23 mouse cellular contexts compared by ENCODE assay signal in the genomic region with DNA sequence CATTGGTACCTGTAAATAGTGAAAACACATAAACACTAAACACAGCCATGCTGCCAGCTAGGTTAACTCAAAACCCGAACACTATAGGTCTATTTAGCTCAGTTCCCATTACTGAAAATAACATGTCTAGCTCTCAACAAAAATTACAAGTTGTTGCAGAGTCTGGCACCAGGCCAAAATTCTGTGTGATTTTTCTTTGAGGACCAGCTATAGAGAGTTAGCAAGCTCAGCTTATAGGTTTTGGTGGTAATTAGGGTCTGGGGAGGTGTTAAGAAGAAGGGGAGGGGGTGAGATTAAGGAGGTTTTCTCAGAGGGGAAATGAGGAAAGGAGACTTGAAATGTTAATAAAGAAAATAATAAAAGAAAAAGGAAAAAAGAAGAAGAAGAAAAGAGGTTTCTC.
A peak's percentile ranks its signal among the peaks of the same experiment; 100 is the strongest.
DNase-seq lines count a peak whose midpoint lies in the region; ATAC-seq and TF ChIP-seq lines count a peak whose summit lies in the region.
"Had no signal": no experiment of that assay in that cellular context is flagged by ENCODE, and none has a peak within 500 bp of the region (broad histone marks: within the 10 kb centered on the region; RNA-seq: fewer than 3 reads in every experiment).

No protein-coding gene starts in this region.

- 28% methylated on average over 1 of the region's 1 CpGs for WGBS in forebrain, postnatal 0 days
- 86% methylated on average over 1 of the region's 1 CpGs for WGBS in forebrain, embryonic 10.5 days
- 33% methylated on average over 1 of the region's 1 CpGs for WGBS in limb, embryonic 14.5 days

- no peaks in the 10 kb centered on the region for H3K36me3 ChIP-seq in forebrain, postnatal 0 days (ENCODE audit: insufficient read depth)
- no peaks in the 10 kb centered on the region for H3K36me3 ChIP-seq in forebrain, embryonic 10.5 days (replicated peaks)
- no peaks in the 10 kb centered on the region for H3K36me3 ChIP-seq in limb, embryonic 14.5 days (ENCODE audit: control insufficient read depth, insufficient read depth, low read length)
- H3K36me3 ChIP-seq: heart, embryonic 12.5 days; liver, embryonic 15.5 days had no signal

- H3K9ac ChIP-seq in forebrain, postnatal 0 days, result no peak overlapping the region
- H3K9ac ChIP-seq in limb, embryonic 14.5 days (ENCODE audit: low read depth, low read length, severe bottlenecking), result no peak overlapping the region
- H3K9ac ChIP-seq: heart, embryonic 12.5 days; liver, embryonic 15.5 days had no signal

- no peaks in the 10 kb centered on the region for H3K27me3 ChIP-seq in forebrain, postnatal 0 days (ENCODE audit: insufficient read depth, low read length)
- no peaks in the 10 kb centered on the region for H3K27me3 ChIP-seq in forebrain, embryonic 10.5 days (ENCODE audit: poor library complexity, severe bottlenecking)
- no peaks in the 10 kb centered on the region for H3K27me3 ChIP-seq in limb, embryonic 14.5 days (ENCODE audit: control insufficient read depth, insufficient read depth, low read length)
- H3K27me3 ChIP-seq: heart, embryonic 12.5 days; liver, embryonic 15.5 days had no signal

- no peak overlapping the region for H3K4me2 ChIP-seq in forebrain, postnatal 0 days (ENCODE audit: low read depth)
- no peak overlapping the region for H3K4me2 ChIP-seq in limb, embryonic 14.5 days (replicated peaks; ENCODE audit: low read depth, low read length, severe bottlenecking)
- H3K4me2 ChIP-seq: heart, embryonic 12.5 days; liver, embryonic 15.5 days had no signal

- TF ChIP-seq CTCF in forebrain, postnatal 0 days (IDR thresholded peaks at IDR 0.05; ENCODE audit: low read depth), result no peak
- no peak for TF ChIP-seq CTCF in brain, embryonic 14.5 days (IDR thresholded peaks at IDR 0.05; ENCODE audit: borderline replicate concordance, extremely low read depth, insufficient read depth, insufficient read length)

- no peak overlapping the region for H3K4me3 ChIP-seq in forebrain, postnatal 0 days (ENCODE audit: low read depth, low read length)
- no peak overlapping the region for H3K4me3 ChIP-seq in forebrain, embryonic 10.5 days
- no peak overlapping the region for H3K4me3 ChIP-seq in limb, embryonic 14.5 days (replicated peaks; ENCODE audit: low read length)
- H3K4me3 ChIP-seq: heart, embryonic 12.5 days; layer of hippocampus, adult 2 months; liver, embryonic 15.5 days had no signal

- H3K4me1 ChIP-seq in forebrain, postnatal 0 days (ENCODE audit: insufficient read depth), result no peaks in the 10 kb centered on the region
- H3K4me1 ChIP-seq in forebrain, embryonic 10.5 days, result no peaks in the 10 kb centered on the region
- H3K4me1 ChIP-seq in limb, embryonic 14.5 days (ENCODE audit: control insufficient read depth, insufficient read depth, low read length), result no peaks in the 10 kb centered on the region
- H3K4me1 ChIP-seq: heart, embryonic 12.5 days; liver, embryonic 15.5 days had no signal

- no peak for TF ChIP-seq POLR2A in brain, embryonic 14.5 days (IDR thresholded peaks at IDR 0.05; ENCODE audit: borderline replicate concordance, extremely low read depth, insufficient read depth, insufficient read length, poor library complexity, severe bottlenecking)
- no peak for TF ChIP-seq POLR2A in limb, embryonic 14.5 days (IDR thresholded peaks at IDR 0.05; ENCODE audit: borderline replicate concordance, extremely low read depth, insufficient read depth, insufficient read length)

- peak; percentile 48 for DNase-seq in forebrain, postnatal 0 days
- DNase-seq in forebrain, embryonic 10.5 days (ENCODE audit: extremely low spot score, low spot score), result no peak
- peak; percentile 6 for DNase-seq in right cerebral cortex, postnatal 14 days
- no peak for DNase-seq in right cerebral cortex, adult 18-20 months
- DNase-seq in brain, embryonic 14.5 days (ENCODE audit: low read depth), result peak; percentile 71
- peak; percentile 25 for DNase-seq in limb, embryonic 14.5 days (ENCODE audit: low spot score)
- no peak for DNase-seq in urinary bladder, adult 18-20 months (ENCODE audit: low spot score in 2 of 2)
- DNase-seq: adrenal gland, postnatal 14 days; cerebellum, adult 9-11 months; gastrocnemius, postnatal 14 days; heart, adult 11 months; kidney, postnatal 25 days; layer of hippocampus, postnatal 36 days; liver; right cerebral cortex, postnatal 25 days; thymus, adult 18-20 months; thymus, postnatal 36 days had no signal

- no peak for ATAC-seq in forebrain, postnatal 0 days
- ATAC-seq in limb, embryonic 14.5 days (ENCODE audit: low FRiP score, low read depth), result no peak
- ATAC-seq: intestine, postnatal 0 days; lung, postnatal 0 days had no signal

- no peak overlapping the region for H3K27ac ChIP-seq in forebrain, postnatal 0 days (ENCODE audit: low read depth, low read length)
- H3K27ac ChIP-seq in forebrain, embryonic 10.5 days, result no peak overlapping the region
- no peak overlapping the region for H3K27ac ChIP-seq in limb, embryonic 14.5 days (replicated peaks; ENCODE audit: low read depth, low read length)
- H3K27ac ChIP-seq: layer of hippocampus, adult 2 months; liver, embryonic 15.5 days; macrophage had no signal

- no peaks in the 10 kb centered on the region for H3K9me3 ChIP-seq in forebrain, postnatal 0 days (ENCODE audit: low read length)
- no peaks in the 10 kb centered on the region for H3K9me3 ChIP-seq in forebrain, embryonic 10.5 days
- no peaks in the 10 kb centered on the region for H3K9me3 ChIP-seq in limb, embryonic 14.5 days (ENCODE audit: control insufficient read depth, low read length)
- H3K9me3 ChIP-seq: heart, embryonic 12.5 days; liver, embryonic 15.5 days had no signal

Comparison
In these comparisons a context has a peak if more than half of its experiments do, and no peak if none do; other contexts are left out.
1. DNase-seq: peak in forebrain, postnatal 0 days (single experiment), right cerebral cortex, postnatal 14 days (single experiment), brain, embryonic 14.5 days (single experiment) and limb, embryonic 14.5 days (single experiment); none in forebrain, embryonic 10.5 days (single experiment), right cerebral cortex, adult 18-20 months (single experiment) and urinary bladder, adult 18-20 months (0 of 2).